Mouse (Mus musculus): Measurements from ENCODE around the gene Cdc42ep3. TPM values are rescaled to one million over a fixed set of nuclear protein-coding genes. Genes with fewer than 3 reads are reported as not detected.

Gene Cdc42ep3
- polyA plus RNA-seq (2015; fragmentation: Illumina TruSeq; extraction: RNeasy Lipid Tissue Mini Kit (QIAGEN cat#74804); ENCODE audit: insufficient read depth, low replicate concordance), result 60.8 TPM

GRCm38 (mm10) chr17:79354444-79355270 lies at the start of gene Cdc42ep3:
Gene Cdc42ep3, minus strand, starts transcription at chr17:79355091.

Data from spleen, adult 10 weeks (tissue).